ENCODE assay signal across 27 mouse cellular contexts in the genomic region with DNA sequence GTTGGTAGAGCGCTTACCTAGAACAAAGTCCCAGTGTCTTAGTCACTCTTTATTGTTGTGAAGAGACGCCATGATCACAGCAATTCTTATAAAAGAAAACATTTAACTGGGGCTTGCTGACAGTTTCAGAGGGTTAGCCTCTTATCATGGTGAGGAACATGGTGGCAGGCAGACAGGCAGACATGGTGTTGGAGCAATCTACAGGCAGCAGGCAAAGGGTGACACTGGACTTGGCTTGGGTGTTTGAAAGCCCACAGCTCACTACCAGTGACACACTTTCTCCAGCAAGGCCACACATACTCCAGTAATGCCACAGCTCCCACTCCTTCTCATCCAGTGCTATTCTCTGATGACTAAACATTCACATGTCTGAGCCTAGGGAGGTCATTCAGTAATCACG. TPM values are rescaled to one million over a fixed set of nuclear protein-coding genes. Genes with fewer than 3 reads are reported as not detected.
DNase-seq lines count a peak whose midpoint lies in the region; ATAC-seq and TF ChIP-seq lines count a peak whose summit lies in the region.
"Had no signal": no experiment of that assay in that cellular context is flagged by ENCODE, and none has a peak within 500 bp of the region (broad histone marks: within the 10 kb centered on the region; RNA-seq: fewer than 3 reads in every experiment).

No protein-coding gene starts in this region.

- TF ChIP-seq CTCF in MEL (IDR thresholded peaks at IDR 0.05 in 2 of 3, conservative IDR thresholded peaks at IDR 0.05 in 1 of 3; ENCODE audit: control insufficient read depth in 1 of 3, insufficient read depth in 1 of 3, low read depth in 2 of 3, low read length in 3 of 3, poor library complexity in 1 of 3, severe bottlenecking in 1 of 3) = no peak
- TF ChIP-seq CTCF in embryonic fibroblast, embryonic 13.5 days (IDR thresholded peaks at IDR 0.05; ENCODE audit: borderline replicate concordance, insufficient read depth, low read length) = no peak
- TF ChIP-seq CTCF in stomach, postnatal 0 days (IDR thresholded peaks at IDR 0.05; ENCODE audit: low read depth) = no peak

- peak; percentile 37 for DNase-seq in adrenal gland, adult 8-10 months
- no peak for DNase-seq in adrenal gland, postnatal 36 days
- DNase-seq in MEL (ENCODE audit: low read depth, low spot score) = no peak
- no peak for DNase-seq in stomach, postnatal 0 days (ENCODE audit: low spot score)
- DNase-seq in embryo, embryonic 11 days = no peak
- DNase-seq: cerebellum, adult 11-12 months; cerebellum, adult 8-10 months; cerebellum, postnatal 14 days; gastrocnemius, postnatal 10 days; gastrocnemius, postnatal 36 days; heart, adult 2 months; heart, postnatal 14 days; heart, postnatal 4 days; kidney, adult 18-20 months had no signal

- H3K4me3 ChIP-seq in MEL (ENCODE audit: control insufficient read depth in 1 of 2, insufficient read depth in 1 of 2, low read depth in 2 of 2, low read length in 2 of 2) = no peak overlapping the region
- no peak overlapping the region for H3K4me3 ChIP-seq in embryonic fibroblast, embryonic 13.5 days (ENCODE audit: insufficient read depth, low read length)
- H3K4me3 ChIP-seq in stomach, postnatal 0 days (ENCODE audit: low read depth, low read length) = no peak overlapping the region
- H3K4me3 ChIP-seq: embryonic facial prominence, embryonic 12.5 days; embryonic facial prominence, embryonic 15.5 days; erythroblast, embryonic 14.5 days; forebrain, embryonic 13.5 days; heart, adult 2 months; heart, embryonic 10.5 days; heart, embryonic 13.5 days had no signal

- peaks cover 17 to 39% of the 10 kb centered on the region in 2 experiments for H3K4me1 ChIP-seq in MEL (ENCODE audit: control insufficient read depth in 1 of 2, insufficient read depth in 2 of 2, low read length in 2 of 2)
- H3K4me1 ChIP-seq in embryonic fibroblast, embryonic 13.5 days (ENCODE audit: control insufficient read depth, insufficient read depth, low read length) = no peaks in the 10 kb centered on the region; the same call in 1 of the 2 replicates
- H3K4me1 ChIP-seq in stomach, postnatal 0 days (replicated peaks; ENCODE audit: control insufficient read depth, insufficient read depth) = peaks cover 6% of the 10 kb centered on the region; the same call in 1 of the 2 replicates

- H3K4me2 ChIP-seq in stomach, postnatal 0 days (replicated peaks; ENCODE audit: low read depth) = no peak overlapping the region
- H3K4me2 ChIP-seq: embryonic facial prominence, embryonic 12.5 days; embryonic facial prominence, embryonic 15.5 days; forebrain, embryonic 13.5 days; heart, embryonic 13.5 days; hindbrain, embryonic 14.5 days had no signal

- H3K9ac ChIP-seq in MEL (ENCODE audit: control insufficient read depth, low read depth, low read length, poor library complexity, severe bottlenecking) = no peak overlapping the region
- no peak overlapping the region for H3K9ac ChIP-seq in stomach, postnatal 0 days (ENCODE audit: low read length)
- H3K9ac ChIP-seq: embryonic facial prominence, embryonic 12.5 days; embryonic facial prominence, embryonic 15.5 days; forebrain, embryonic 13.5 days; heart, embryonic 13.5 days; hindbrain, embryonic 14.5 days had no signal

- no peak overlapping the region for H3K27ac ChIP-seq in MEL (ENCODE audit: control insufficient read depth, low read depth, low read length)
- H3K27ac ChIP-seq in embryonic fibroblast, embryonic 13.5 days (ENCODE audit: insufficient read depth, low read length) = peak overlapping the region; percentile 8; the same call in 1 of the 2 replicates
- 0 out of 2 replicates have a peak overlapping the region, but pooled peaks have one; percentile 20 for H3K27ac ChIP-seq in stomach, postnatal 0 days (replicated peaks)
- H3K27ac ChIP-seq: embryonic facial prominence, embryonic 12.5 days; embryonic facial prominence, embryonic 15.5 days; forebrain, embryonic 13.5 days; heart, embryonic 10.5 days; heart, embryonic 13.5 days; hindbrain, embryonic 14.5 days; hindbrain, postnatal 0 days had no signal

- no peaks in the 10 kb centered on the region for H3K27me3 ChIP-seq in MEL (ENCODE audit: control insufficient read depth in 1 of 2, insufficient read depth in 2 of 2, low read length in 2 of 2)
- H3K27me3 ChIP-seq in stomach, postnatal 0 days (ENCODE audit: control insufficient read depth, insufficient read depth, low read length) = no peaks in the 10 kb centered on the region
- H3K27me3 ChIP-seq: embryonic facial prominence, embryonic 12.5 days; embryonic facial prominence, embryonic 15.5 days; forebrain, embryonic 13.5 days; heart, embryonic 13.5 days; Patski had no signal

- no peak for ATAC-seq in stomach, postnatal 0 days (ENCODE audit: low FRiP score, low TSS enrichment)
- ATAC-seq: forebrain, embryonic 13.5 days; forebrain, embryonic 16.5 days; hindbrain, postnatal 0 days; inflammation-experienced regulatory T-cells, adult 6 months; intestine, embryonic 16.5 days; Patski had no signal

- no peak for TF ChIP-seq EP300 in MEL (IDR thresholded peaks at IDR 0.05; ENCODE audit: low read depth in 1 of 2, low read length in 2 of 2)
- no peak for TF ChIP-seq EP300 in stomach, postnatal 0 days (optimal IDR thresholded peaks at IDR 0.05)

- H3K36me3 ChIP-seq in MEL (ENCODE audit: control insufficient read depth in 1 of 2, insufficient read depth in 2 of 2, low read length in 2 of 2) = peaks cover 0 to 28% of the 10 kb centered on the region in 2 experiments; a peak in 2 of 4 replicates
- H3K36me3 ChIP-seq in stomach, postnatal 0 days (ENCODE audit: control insufficient read depth, insufficient read depth, low read length) = no peaks in the 10 kb centered on the region
- H3K36me3 ChIP-seq: embryonic facial prominence, embryonic 12.5 days; embryonic facial prominence, embryonic 15.5 days; heart, embryonic 10.5 days; heart, embryonic 13.5 days had no signal

- 87% methylated on average over 3 of the region's 3 CpGs for WGBS in stomach, postnatal 0 days

- no peaks in the 10 kb centered on the region for H3K9me3 ChIP-seq in MEL (replicated peaks; ENCODE audit: insufficient read depth, low read length)
- no peaks in the 10 kb centered on the region for H3K9me3 ChIP-seq in stomach, postnatal 0 days (ENCODE audit: control insufficient read depth, low read length)
- H3K9me3 ChIP-seq: embryonic facial prominence, embryonic 15.5 days; forebrain, embryonic 13.5 days had no signal

- no peak for TF ChIP-seq RAD21 in MEL (IDR thresholded peaks at IDR 0.05; ENCODE audit: low read depth, low read length)

- no peaks in the 10 kb centered on the region for H3K79me2 ChIP-seq in MEL (ENCODE audit: control insufficient read depth, insufficient read depth, low read length, poor library complexity)

- TF ChIP-seq POLR2A in MEL (IDR thresholded peaks at IDR 0.05; ENCODE audit: control insufficient read depth in 1 of 2, insufficient read depth in 1 of 2, low read depth in 1 of 2, low read length in 2 of 2, poor library complexity in 1 of 2) = no peak
- no peak for TF ChIP-seq POLR2A in embryonic fibroblast, embryonic 13.5 days (IDR thresholded peaks at IDR 0.05; ENCODE audit: low read depth, low read length)

TF ChIP-seq in MEL, 35 proteins besides CTCF, POLR2A, EP300 and RAD21:
- TF ChIP-seq MAZ (IDR thresholded peaks at IDR 0.05; ENCODE audit: low read depth, low read length) = no peak
- no peak for TF ChIP-seq GABPA (IDR thresholded peaks at IDR 0.05; ENCODE audit: low read depth, low read length)
- peak; percentile 72 for TF ChIP-seq TAL1 (IDR thresholded peaks at IDR 0.05; ENCODE audit: low read length)
- TF ChIP-seq SMC3 (IDR thresholded peaks at IDR 0.05; ENCODE audit: low read depth, low read length) = no peak

RNA-seq across cellular contexts. Expression of a gene that starts 30.3 kb away (rescaled TPM):
- 1 to 10 TPM in 2 of 4 experiments, under 1 TPM in 2; 0.12 to 9.2 (median 4.2) TPM for total RNA-seq in adrenal gland, adult 8-10 months (2022)
- under 1 TPM in 1 of 2 experiments, not detected in 1; 0.36 TPM for total RNA-seq in adrenal gland, postnatal 36 days (2021)
- 107 and 147 TPM in 2 replicates for total RNA-seq in MEL (2012; rRNA removed)
- polyA plus RNA-seq in MEL (2012; ENCODE audit: insufficient read depth in 1 of 2, insufficient read length in 2 of 2, low read depth in 1 of 2, low replicate concordance in 2 of 2, missing spikeins in 1 of 2) = 1 to 10 TPM in 1 of 2 experiments, not detected in 1; 1.0 TPM
- 0.55 and 1.4 TPM in 2 replicates for polyA plus RNA-seq in embryonic fibroblast, embryonic 13.5 days (2011; ENCODE audit: insufficient read length, low read depth, missing spikeins)
- 4.9 and 5.7 TPM in 2 replicates for polyA plus RNA-seq in stomach, postnatal 0 days (2015; fragmentation: Nextera tagmentation; extraction: Ambion mirVana)
- total RNA-seq: gastrocnemius, postnatal 36 days; heart, postnatal 14 days had no signal

Comparison
In these comparisons a context has a peak if more than half of its experiments do, and no peak if none do; other contexts are left out.
1. RNA of a gene that starts 30.3 kb away (total RNA-seq): 107 to 147 TPM in MEL; 0.12 to 9.2 TPM in adrenal gland, adult 8-10 months and 0.36 TPM in adrenal gland, postnatal 36 days; every median in the first group is over 10 times any median in the second.